Mouse (Mus musculus) erythroblast, embryonic 14.5 days (primary cell): ENCODE measurements around the gene Klhl29.

Experiments used
- GATA1 ChIP-seq: IDR thresholded peaks from 2 replicates; pipeline ENCODE4 v1.6.1; 2012; ENCODE audit warnings: low read length, inconsistent platforms, mixed read lengths
- TAL1 ChIP-seq: IDR thresholded peaks from 3 replicates; pipeline ENCODE4 v1.6.1; 2012; ENCODE audit warnings: low read length, inconsistent platforms, mixed read lengths

- TF ChIP-seq TAL1 (no peak), GATA1 (no peak)
Observed at GRCm38 (mm10) chr12:5084714-5085113, 290.8 kb downstream of the Klhl29 start.
